Mouse (Mus musculus): Measurements from ENCODE around the gene Kndc1.

Kndc1 gene

GRCm38 (mm10) chr7:139982058-139982457 is 87.6 kb downstream of the Kndc1 start:
- DNase-seq (ENCODE audit: low spot score in 2 of 2): no peak

- DNase-seq (ENCODE audit: low spot score in 2 of 2): peak in 1 of 2 experiments; percentile 32
Observed at GRCm38 (mm10) chr7:139984505-139984904, 90.0 kb downstream of the Kndc1 start.

DNA sequence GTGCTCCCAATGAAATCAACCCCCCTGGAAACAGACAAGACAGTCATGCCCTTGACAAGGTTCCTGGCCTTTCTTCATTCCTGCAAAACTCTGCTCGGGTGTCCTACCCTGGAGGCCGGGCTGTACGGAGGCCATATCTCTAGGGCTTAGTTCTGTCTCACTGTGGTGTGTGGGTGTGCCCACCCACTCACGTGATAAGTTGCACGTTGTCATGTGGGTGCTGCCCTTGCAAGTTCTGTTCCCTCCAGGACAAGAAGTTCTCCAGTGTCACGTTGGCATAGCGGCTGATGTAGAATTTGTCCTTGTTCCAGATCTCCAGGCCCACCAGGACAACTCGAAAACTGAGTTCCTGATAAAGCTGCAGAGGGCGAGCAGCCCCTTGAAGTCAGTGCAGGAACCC is 93.8 kb downstream of the Kndc1 start:
- DNase-seq (ENCODE audit: low spot score in 2 of 2): no peak

DNA sequence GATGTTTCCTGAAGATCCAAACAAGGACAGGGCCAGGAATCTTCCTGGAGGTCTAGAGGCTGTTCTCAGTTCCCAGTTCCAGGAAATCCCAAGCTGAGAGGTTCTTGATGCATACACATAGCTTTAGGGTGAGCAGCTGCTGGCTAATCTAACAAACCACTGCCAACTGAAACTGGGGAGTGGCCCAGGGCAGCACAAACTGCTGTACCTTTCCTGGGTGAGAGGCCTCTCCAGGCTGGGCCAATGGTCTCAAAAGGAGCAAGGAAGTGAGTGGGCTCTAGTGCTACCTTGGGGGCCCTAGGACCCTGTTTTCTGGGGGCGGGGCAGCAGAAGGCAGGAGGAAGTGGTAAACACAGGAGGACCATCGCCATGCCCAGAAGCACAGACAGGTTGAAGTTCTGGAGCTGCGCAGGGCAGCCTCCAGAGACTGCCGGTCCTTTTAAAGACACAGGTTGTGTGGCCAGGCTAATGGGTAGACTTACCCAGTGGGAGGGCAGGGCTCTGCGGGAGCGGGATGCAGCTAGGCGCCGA is 96.4 kb downstream of the Kndc1 start:
- no peak for DNase-seq (ENCODE audit: low spot score in 2 of 2)
